Mouse (Mus musculus) ES-E14 (cell line): ENCODE data around the gene Hba-a1.

Experiments
- CHD2 ChIP-seq: IDR thresholded peaks from 2 replicates; pipeline ENCODE4 v1.6.1; 2014; ENCODE audit warnings: mild to moderate bottlenecking, low read depth, low read length, inconsistent platforms
- MAFK ChIP-seq: IDR thresholded peaks from 2 replicates; pipeline ENCODE4 v1.6.1; 2014; ENCODE audit warnings: mild to moderate bottlenecking, low read depth, low read length, inconsistent platforms; ENCODE audit not compliant: insufficient read depth
- ZNF384 ChIP-seq: IDR thresholded peaks from 2 replicates; pipeline ENCODE4 v1.6.1; 2012; ENCODE audit warnings: low read depth, low read length, inconsistent platforms

DNA sequence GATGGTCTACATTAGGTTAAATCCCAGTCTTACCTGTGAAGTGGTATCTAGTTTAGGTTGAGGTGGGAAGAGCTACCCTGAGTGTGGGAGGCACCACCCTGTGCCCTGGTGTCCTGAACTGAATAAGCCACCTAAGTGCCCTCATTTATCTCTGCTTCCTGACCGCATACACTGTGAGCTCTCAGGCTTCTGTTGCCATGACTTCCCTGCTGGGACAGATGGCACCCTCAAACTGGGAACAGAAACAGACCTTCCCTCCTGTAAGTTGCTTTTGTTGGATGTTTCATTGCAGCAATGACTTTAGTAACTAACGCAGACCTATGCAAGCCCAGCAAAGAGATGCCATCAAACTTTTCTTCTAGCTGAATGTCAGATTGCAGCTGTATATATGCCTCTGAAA is 49.9 kb downstream of the Hba-a1 start:
- TF ChIP-seq CHD2 (no peak), MAFK (no peak), ZNF384 (no peak)
